In the genomic region with DNA sequence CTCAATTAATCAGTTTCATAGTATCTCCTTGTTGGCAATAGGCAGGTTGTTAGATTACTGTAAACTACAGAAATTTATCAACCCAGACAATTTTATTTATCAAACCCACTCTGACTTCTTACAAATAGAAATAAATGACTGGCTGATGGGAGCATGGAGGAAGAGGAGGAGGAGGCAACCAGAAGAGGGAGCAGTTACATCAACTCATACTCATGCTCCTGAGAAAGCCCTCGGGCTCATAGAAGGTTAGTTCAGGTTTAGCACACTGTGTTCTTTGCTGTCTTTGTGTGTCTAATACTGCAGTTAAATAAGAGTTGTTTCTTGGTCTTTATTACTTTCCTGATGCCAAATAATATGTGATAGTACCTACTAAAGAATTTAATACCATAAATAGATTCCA, we compare ENCODE assay signal across 21 mouse cellular contexts.
DNase-seq lines count a peak whose midpoint lies in the region; ATAC-seq and TF ChIP-seq lines count a peak whose summit lies in the region.
"Had no signal": no experiment of that assay in that cellular context is flagged by ENCODE, and none has a peak within 500 bp of the region (broad histone marks: within the 10 kb centered on the region; RNA-seq: fewer than 3 reads in every experiment).

No protein-coding gene starts in this region.

- POLR2A ChIA-PET in Patski (lab: Charles Lee): no interaction called here

- H3K27ac ChIP-seq in kidney, postnatal 0 days: no peak overlapping the region
- H3K27ac ChIP-seq: embryonic facial prominence, embryonic 10.5 days; forebrain, embryonic 10.5 days; hindbrain, embryonic 12.5 days; limb, embryonic 13.5 days; liver, embryonic 14.5 days; macrophage had no signal

- WGBS in kidney, postnatal 0 days: 61% methylated on average over 1 of the region's 1 CpGs

- no peak overlapping the region for H3K4me2 ChIP-seq in kidney, postnatal 0 days (ENCODE audit: low read length)
- H3K4me2 ChIP-seq: hindbrain, embryonic 12.5 days; limb, embryonic 13.5 days; midbrain, embryonic 11.5 days had no signal

- peak; percentile 8; the same call in 1 of the 2 replicates for TF ChIP-seq CTCF in kidney, postnatal 0 days (IDR thresholded peaks at IDR 0.05; ENCODE audit: low read depth)
- TF ChIP-seq CTCF in Patski (IDR thresholded peaks at IDR 0.05): peak; percentile 22

- no peaks in the 10 kb centered on the region for H3K4me1 ChIP-seq in kidney, postnatal 0 days (replicated peaks; ENCODE audit: insufficient read depth, low read length)
- H3K4me1 ChIP-seq: forebrain, embryonic 10.5 days; hindbrain, embryonic 12.5 days had no signal

- no peaks in the 10 kb centered on the region for H3K27me3 ChIP-seq in kidney, postnatal 0 days (ENCODE audit: insufficient read depth, low read length)
- H3K27me3 ChIP-seq in Patski: peaks cover 5% of the 10 kb centered on the region
- H3K27me3 ChIP-seq: hindbrain, embryonic 12.5 days; limb, embryonic 13.5 days had no signal

- H3K4me3 ChIP-seq in kidney, postnatal 0 days (replicated peaks; ENCODE audit: low read depth, low read length): no peak overlapping the region
- H3K4me3 ChIP-seq: embryonic facial prominence, embryonic 10.5 days; forebrain, embryonic 10.5 days; hindbrain, embryonic 12.5 days; limb, embryonic 13.5 days had no signal

- CTCF ChIA-PET in Patski (lab: Charles Lee): no interaction called here

- no peak overlapping the region for H3K9ac ChIP-seq in kidney, postnatal 0 days (ENCODE audit: low read depth, low read length)
- H3K9ac ChIP-seq: hindbrain, embryonic 12.5 days; limb, embryonic 13.5 days; liver, embryonic 14.5 days had no signal

- no peak for DNase-seq in kidney, postnatal 0 days (ENCODE audit: low spot score)
- DNase-seq in kidney, adult 8-10 months: no peak
- peak; percentile 44 for DNase-seq in thymus, postnatal 0 days (ENCODE audit: low spot score)
- DNase-seq in thymus, postnatal 25 days: no peak
- DNase-seq in Patski (ENCODE audit: low read depth, low spot score) (no peak), adipocyte (ENCODE audit: low spot score) (no peak)
- DNase-seq in embryo, embryonic 9.5 days (ENCODE audit: extremely low spot score): no peak
- DNase-seq: adrenal gland, adult 2 months; cerebellum, adult 2 months; cerebellum, postnatal 36 days; gastrocnemius, postnatal 14 days; kidney, adult 18-20 months; kidney, postnatal 10 days had no signal

- ATAC-seq in kidney, postnatal 0 days (replicated peaks; ENCODE audit: low FRiP score, low read depth): no peak
- ATAC-seq in Patski: no peak
- ATAC-seq: forebrain, embryonic 16.5 days had no signal

- in situ Hi-C loops in Patski (cut with MboI; ENCODE audit: low pct_unique_long_range_greater_than_20kb): no loop called here

- H3K36me3 ChIP-seq in kidney, postnatal 0 days (ENCODE audit: insufficient read depth, low read length): no peaks in the 10 kb centered on the region
- H3K36me3 ChIP-seq: embryonic facial prominence, embryonic 10.5 days; forebrain, embryonic 10.5 days; hindbrain, embryonic 12.5 days; limb, embryonic 13.5 days had no signal

- H3K9me3 ChIP-seq in kidney, postnatal 0 days (replicated peaks; ENCODE audit: low read length): no peaks in the 10 kb centered on the region
- H3K9me3 ChIP-seq: embryonic facial prominence, embryonic 10.5 days; forebrain, embryonic 10.5 days; hindbrain, embryonic 12.5 days had no signal
